Mouse (Mus musculus) forebrain, embryonic 12.5 days (tissue): ENCODE results near the gene Rcc2. TPM values are rescaled to one million over a fixed set of nuclear protein-coding genes. Genes with fewer than 3 reads are reported as not detected.

Source experiments
- ATAC-seq: fragments of 200-750 bp; cut with Nextera tagmentation; 2 replicates; pipeline ENCODE4 v1.8.0; 2017; ENCODE audit warnings: moderate TSS enrichment; ENCODE audit not compliant: low FRiP score
- H3K27ac ChIP-seq: fragments of 300-500 bp; sonication (generic); 2 replicates; pipeline ENCODE4 v1.5.1; 2016; ENCODE audit warnings: mild to moderate bottlenecking
- H3K27me3 ChIP-seq: fragments of 300-500 bp; sonication (generic); 2 replicates; pipeline ENCODE4 v1.6.1; 2016; ENCODE audit warnings: mild to moderate bottlenecking
- H3K36me3 ChIP-seq: fragments of 300-500 bp; sonication (generic); replicated peaks from 2 replicates; pipeline ENCODE4 v1.6.1; 2016; ENCODE audit warnings: mild to moderate bottlenecking
- H3K4me1 ChIP-seq: fragments of 300-500 bp; sonication (generic); 2 replicates; pipeline ENCODE4 v1.6.1; 2016
- H3K4me2 ChIP-seq: fragments of 300-500 bp; sonication (generic); 2 replicates; pipeline ENCODE4 v1.6.1; 2016; ENCODE audit warnings: mild to moderate bottlenecking, moderate library complexity
- H3K4me3 ChIP-seq: fragments of 300-500 bp; sonication (generic); replicated peaks from 2 replicates; pipeline ENCODE4 v1.5.1; 2016; ENCODE audit warnings: mild to moderate bottlenecking
- H3K9ac ChIP-seq: fragments of 300-500 bp; sonication (generic); 2 replicates; pipeline ENCODE4 v1.6.1; 2016; ENCODE audit warnings: mild to moderate bottlenecking
- H3K9me3 ChIP-seq: fragments of 300-500 bp; sonication (generic); 2 replicates; pipeline ENCODE4 v1.6.1; 2016
- WGBS: fragments of 180-500 bp; shearing (Covaris S2); methylation state at CpG from one replicate; pipeline ENCODE4 v1.1.7; 2016; 5-methylcytosine and 5-hydroxymethylcytosine counted together
- polyA plus RNA-seq: library from polyadenylated mRNA; unstranded; fragments of >200 nt; fragmentation: Nextera tagmentation; extraction: Ambion mirVana; gene quantifications from 2 replicates; pipeline ENCODE4 v1.2.1, GENCODE M21; 2016

Rcc2 gene
- polyA plus RNA-seq, 1 experiment from 2014 or later = 81.3 TPM

DNA sequence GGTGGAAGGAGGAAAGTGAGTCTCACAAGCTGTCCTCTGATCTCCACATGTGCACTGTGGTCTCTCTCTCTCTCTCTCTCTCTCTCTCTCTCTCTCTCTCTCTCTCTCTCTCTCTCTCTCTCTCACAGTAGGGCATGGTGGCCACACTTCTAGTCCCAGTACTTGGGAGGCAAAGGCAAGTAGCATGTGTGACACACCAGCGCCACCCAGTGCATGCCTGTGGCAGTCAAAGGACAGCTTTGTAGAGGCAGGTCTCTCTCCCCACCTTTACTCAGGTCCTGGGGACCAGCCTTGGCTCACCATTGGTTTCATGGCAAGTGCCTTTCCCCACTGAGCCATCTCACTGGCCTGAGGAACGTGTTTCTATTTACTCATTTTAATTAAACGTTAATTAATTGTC, 44.3 kb downstream of the Rcc2 start:
- Histone ChIP-seq H3K27ac (no peak overlapping the region), H3K4me2 (no peak overlapping the region), H3K4me1 (no peaks in the 10 kb centered on the region; the same call in 1 of the 2 replicates), H3K27me3 (peaks cover 5% of the 10 kb centered on the region; the same call in 1 of the 2 replicates), H3K36me3 (no peaks in the 10 kb centered on the region), H3K9ac (no peak overlapping the region), H3K9me3 (no peaks in the 10 kb centered on the region), H3K4me3 (no peak overlapping the region)
- ATAC-seq = no peak
- 31% methylated on average over 3 of the region's 3 CpGs for WGBS

DNA sequence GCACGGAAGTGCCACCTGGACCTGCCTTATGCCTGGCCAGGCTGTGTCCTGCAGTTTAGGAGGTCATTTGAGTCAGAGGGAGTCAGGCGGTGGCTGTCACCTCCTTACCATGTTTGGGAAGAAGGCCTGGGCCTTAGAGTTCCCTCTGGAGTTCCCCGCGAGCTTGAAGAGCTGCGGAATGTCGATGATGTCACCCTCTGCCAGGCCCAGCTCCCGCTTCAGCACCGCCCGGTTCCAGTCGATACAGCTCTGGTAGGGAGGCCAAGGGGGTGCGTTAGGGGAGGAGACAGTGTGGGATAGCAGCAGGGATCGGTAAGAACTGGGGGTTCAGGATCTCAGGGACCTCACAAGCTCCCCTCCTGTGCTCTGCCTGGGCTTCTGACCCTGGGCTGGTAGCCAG, 47.6 kb downstream of the Rcc2 start:
- Histone ChIP-seq H3K4me1 (peaks cover 8% of the 10 kb centered on the region), H3K36me3 (no peaks in the 10 kb centered on the region), H3K27ac (no peak overlapping the region), H3K27me3 (peaks cover 9% of the 10 kb centered on the region; the same call in 1 of the 2 replicates), H3K9ac (no peak overlapping the region), H3K4me3 (no peak overlapping the region), H3K9me3 (no peaks in the 10 kb centered on the region), H3K4me2 (no peak overlapping the region)
- WGBS = 44% methylated on average over 12 of the region's 12 CpGs
- no peak for ATAC-seq

DNA sequence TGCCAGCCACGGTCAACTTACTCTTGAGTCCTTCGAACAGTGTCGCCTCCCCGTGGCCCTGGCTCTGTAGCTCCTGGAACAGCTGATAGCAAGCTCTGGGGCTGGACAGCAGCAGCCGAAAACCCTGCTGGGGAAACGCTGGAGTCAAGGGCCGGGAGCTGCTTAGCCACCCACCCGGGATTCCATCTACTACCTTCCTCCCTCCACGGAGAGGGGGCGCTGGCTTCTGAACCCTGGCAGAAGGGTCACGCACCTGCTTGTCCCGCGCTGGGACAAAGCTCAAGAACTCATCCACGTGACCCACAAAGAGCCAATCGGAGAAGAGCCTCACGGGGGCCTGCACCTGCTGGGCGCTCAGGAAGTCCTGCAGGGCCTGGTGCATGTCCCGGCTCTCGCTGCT, 50.0 kb downstream of the Rcc2 start:
- ATAC-seq = no peak
- H3K4me3 ChIP-seq = peak overlapping the region; percentile 21; the same call in 1 of the 2 replicates
- 8% methylated on average over 19 of the region's 19 CpGs for WGBS
- H3K27me3 ChIP-seq = peaks cover 9% of the 10 kb centered on the region; the same call in 1 of the 2 replicates
- H3K9ac ChIP-seq = no peak overlapping the region; the same call in 1 of the 2 replicates
- H3K36me3 ChIP-seq = no peaks in the 10 kb centered on the region
- H3K4me2 ChIP-seq = peak overlapping the region; percentile 53
- H3K4me1 ChIP-seq = peaks cover 11% of the 10 kb centered on the region
- no peak overlapping the region for H3K27ac ChIP-seq
- H3K9me3 ChIP-seq = no peaks in the 10 kb centered on the region

DNA sequence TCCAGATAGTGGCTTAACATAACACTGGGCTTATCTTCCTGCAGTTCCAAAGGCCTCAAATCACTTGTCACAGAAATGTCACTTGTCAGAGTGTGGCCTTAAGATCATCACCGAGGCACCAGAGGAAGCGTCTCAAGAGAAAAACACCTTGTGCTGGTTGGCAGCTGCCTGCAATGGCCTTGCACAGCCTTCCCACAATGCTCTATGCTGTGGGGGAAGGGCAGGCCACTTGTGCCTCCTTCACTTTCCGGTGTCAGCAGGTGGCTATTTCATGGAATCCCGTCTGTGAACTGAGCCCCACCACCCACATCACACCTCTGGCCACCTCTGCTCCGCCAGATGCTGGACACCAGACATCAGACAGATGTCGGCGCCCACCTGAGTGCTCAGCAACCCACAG, 53.0 kb downstream of the Rcc2 start:
- no peak overlapping the region for H3K4me3 ChIP-seq
- no peaks in the 10 kb centered on the region for H3K9me3 ChIP-seq
- ATAC-seq = no peak
- H3K36me3 ChIP-seq = no peaks in the 10 kb centered on the region
- H3K27ac ChIP-seq = no peak overlapping the region
- no peak overlapping the region for H3K9ac ChIP-seq
- 70% methylated on average over 7 of the region's 7 CpGs for WGBS
- peaks cover 26% of the 10 kb centered on the region for H3K4me1 ChIP-seq
- peaks cover 9% of the 10 kb centered on the region; the same call in 1 of the 2 replicates for H3K27me3 ChIP-seq
- H3K4me2 ChIP-seq = no peak overlapping the region

DNA sequence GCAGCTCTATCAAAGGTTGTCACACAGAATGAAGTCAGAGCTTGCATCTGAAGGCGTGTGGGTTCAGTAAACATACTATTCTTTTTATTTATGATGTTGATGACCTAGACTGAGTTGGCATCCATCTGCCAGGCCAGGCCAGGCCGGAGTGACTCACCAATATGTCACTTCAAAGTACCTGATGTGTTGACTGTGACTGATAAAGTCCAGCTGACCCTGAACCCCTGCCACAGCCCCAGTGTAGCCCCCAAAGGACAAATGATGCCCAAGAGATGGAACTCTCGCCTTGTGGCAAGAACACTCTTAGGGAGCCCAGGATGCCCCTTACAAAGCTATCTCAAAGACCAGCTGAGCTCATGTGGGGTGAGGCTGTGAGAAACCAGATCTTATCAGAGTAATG, 55.5 kb downstream of the Rcc2 start:
- H3K9ac ChIP-seq = no peak overlapping the region
- peaks cover 23% of the 10 kb centered on the region for H3K4me1 ChIP-seq
- no peaks in the 10 kb centered on the region for H3K9me3 ChIP-seq
- H3K27me3 ChIP-seq = no peaks in the 10 kb centered on the region
- no peak for ATAC-seq
- H3K4me3 ChIP-seq = no peak overlapping the region
- H3K4me2 ChIP-seq = no peak overlapping the region
- H3K27ac ChIP-seq = no peak overlapping the region
- H3K36me3 ChIP-seq = no peaks in the 10 kb centered on the region
- whole genome bisulfite sequencing = 85% methylated on average over 3 of the region's 3 CpGs

DNA sequence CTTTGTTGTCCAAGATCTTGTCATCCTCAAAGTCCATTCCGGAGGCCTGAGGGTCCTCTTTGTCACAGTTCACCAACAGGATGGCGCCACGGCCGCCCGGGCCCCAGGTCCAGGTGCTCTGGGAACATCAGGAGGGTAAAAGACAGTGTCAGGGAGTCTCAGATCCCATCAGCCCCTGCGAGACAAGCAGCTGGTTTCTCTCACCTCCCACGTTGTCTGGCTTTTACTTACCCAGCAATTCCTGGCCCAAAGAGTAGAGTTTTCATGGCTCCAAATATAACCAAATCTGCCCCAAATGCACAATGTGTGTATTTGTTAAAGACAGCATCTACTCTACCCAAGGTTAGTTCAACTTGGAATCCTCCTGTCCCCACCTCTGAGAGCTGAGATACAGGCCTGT, 61.3 kb downstream of the Rcc2 start:
- no peaks in the 10 kb centered on the region for H3K36me3 ChIP-seq

DNA sequence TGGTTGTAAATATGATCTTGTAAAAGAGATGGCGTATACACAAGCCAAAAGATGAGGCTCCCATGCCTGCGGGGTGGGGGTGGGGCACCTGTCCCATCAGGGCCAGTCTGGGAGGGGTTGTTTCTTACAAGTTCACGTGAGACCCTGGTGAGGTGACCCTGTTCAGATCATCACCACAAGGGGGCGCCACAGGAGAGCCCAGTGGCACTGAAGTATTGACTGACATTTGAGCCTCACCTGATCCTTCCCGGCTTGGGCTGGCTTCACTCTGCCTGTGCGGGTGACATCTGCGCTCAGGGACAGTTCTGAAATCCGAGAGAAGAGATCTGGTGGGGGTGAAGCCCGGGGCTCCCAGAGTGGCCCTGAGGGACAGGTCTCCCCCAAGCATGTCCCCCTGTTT, 62.8 kb downstream of the Rcc2 start:
- peaks cover 7% of the 10 kb centered on the region for H3K4me1 ChIP-seq
- H3K27ac ChIP-seq = no peak overlapping the region
- no peak overlapping the region for H3K4me3 ChIP-seq
- ATAC-seq = no peak
- no peak overlapping the region for H3K4me2 ChIP-seq
- H3K9me3 ChIP-seq = no peaks in the 10 kb centered on the region
- H3K36me3 ChIP-seq = no peaks in the 10 kb centered on the region
- H3K9ac ChIP-seq = no peak overlapping the region
- H3K27me3 ChIP-seq = 0 out of 2 replicates have a peak, but pooled peaks cover 2% of the 10 kb centered on the region
- 19% methylated on average over 9 of the region's 9 CpGs for WGBS

More for the DNA sequence above, 61.3 kb downstream of the Rcc2 start:
- Histone ChIP-seq H3K27me3 (no peaks in the 10 kb centered on the region), H3K4me2 (no peak overlapping the region), H3K4me1 (peaks cover 20% of the 10 kb centered on the region), H3K27ac (no peak overlapping the region), H3K9me3 (no peaks in the 10 kb centered on the region), H3K4me3 (no peak overlapping the region), H3K9ac (no peak overlapping the region)
- ATAC-seq = no peak
- 89% methylated on average over 7 of the region's 7 CpGs for WGBS

DNA sequence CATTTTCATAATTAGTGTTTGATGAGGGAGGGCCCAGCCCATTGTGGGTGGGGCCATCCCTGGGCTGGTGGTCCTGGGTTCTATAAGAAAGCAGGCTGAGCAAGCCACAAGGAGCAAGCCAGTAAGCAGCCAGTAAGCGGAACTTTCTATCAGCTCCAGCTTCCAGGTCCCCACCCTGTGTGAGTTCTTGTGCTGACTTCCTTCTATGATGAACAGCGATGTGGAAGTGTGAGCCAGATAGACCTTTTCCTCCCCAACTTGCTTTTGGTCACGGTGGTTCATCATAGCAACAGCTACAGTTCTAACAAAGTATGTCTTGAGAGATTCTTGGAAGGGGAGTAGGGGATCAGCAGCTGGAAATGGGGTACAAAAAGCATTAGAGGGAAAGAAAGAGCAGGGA, 65.6 kb downstream of the Rcc2 start:
- no peak for ATAC-seq
- no peaks in the 10 kb centered on the region for H3K36me3 ChIP-seq
- H3K4me3 ChIP-seq = no peak overlapping the region
- H3K9me3 ChIP-seq = no peaks in the 10 kb centered on the region
- H3K4me1 ChIP-seq = peaks cover 4% of the 10 kb centered on the region
- 86% methylated on average over 3 of the region's 3 CpGs for WGBS
- 0 out of 2 replicates have a peak, but pooled peaks cover 2% of the 10 kb centered on the region for H3K27me3 ChIP-seq
- no peak overlapping the region for H3K9ac ChIP-seq
- no peak overlapping the region for H3K4me2 ChIP-seq
- H3K27ac ChIP-seq = no peak overlapping the region

DNA sequence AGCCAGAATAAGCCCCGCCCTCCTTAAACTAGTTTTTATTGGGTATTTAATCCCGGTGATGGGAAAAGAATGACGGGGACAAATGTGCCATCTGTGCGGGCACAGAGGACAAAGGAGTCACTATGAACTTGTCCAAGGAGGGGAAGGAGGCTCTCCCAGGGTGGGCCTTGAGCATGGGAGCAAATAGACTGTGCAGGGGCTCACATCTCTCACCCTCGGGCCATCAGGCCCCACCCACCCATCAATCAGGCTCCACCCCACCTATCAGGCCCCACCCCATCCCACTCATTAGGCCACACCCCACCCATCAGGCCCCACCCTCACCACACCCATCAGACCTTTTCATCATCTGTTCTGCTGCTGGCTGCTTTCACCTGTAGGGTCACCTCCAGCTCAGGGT, 68.6 kb downstream of the Rcc2 start:
- WGBS = 91% methylated on average over 5 of the region's 5 CpGs
- Histone ChIP-seq H3K4me1 (peaks cover 4% of the 10 kb centered on the region), H3K27ac (no peak overlapping the region), H3K9me3 (no peaks in the 10 kb centered on the region), H3K4me2 (no peak overlapping the region), H3K9ac (no peak overlapping the region), H3K4me3 (no peak overlapping the region), H3K36me3 (no peaks in the 10 kb centered on the region), H3K27me3 (peaks cover 5% of the 10 kb centered on the region; the same call in 1 of the 2 replicates)
- no peak for ATAC-seq

DNA sequence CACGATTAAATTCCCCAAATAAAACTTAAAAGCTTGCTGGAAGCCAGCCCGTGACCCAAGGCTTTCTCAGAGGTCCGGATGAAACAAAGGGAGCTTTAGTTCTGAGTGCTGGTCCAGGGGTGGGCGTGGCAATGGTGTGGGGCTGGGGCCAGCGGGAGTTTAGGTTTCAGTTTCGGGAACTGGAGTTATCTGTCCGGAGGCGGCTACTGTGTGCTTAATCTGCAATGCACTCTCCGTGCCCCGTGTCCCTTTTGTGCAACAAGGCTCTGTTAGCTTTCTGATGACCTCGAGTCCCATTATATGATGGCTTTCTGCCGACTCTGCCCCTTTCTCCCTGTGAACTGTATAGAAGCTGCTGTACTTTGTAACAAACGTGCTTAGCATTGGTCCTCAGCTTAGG, 70.1 kb downstream of the Rcc2 start:
- H3K36me3 ChIP-seq = no peaks in the 10 kb centered on the region
- H3K4me1 ChIP-seq = peaks cover 4% of the 10 kb centered on the region
- no peak overlapping the region for H3K27ac ChIP-seq
- H3K9me3 ChIP-seq = no peaks in the 10 kb centered on the region
- peak overlapping the region; percentile 12; the same call in 1 of the 2 replicates for H3K4me3 ChIP-seq
- H3K9ac ChIP-seq = no peak overlapping the region
- ATAC-seq = no peak
- 9% methylated on average over 13 of the region's 13 CpGs for WGBS
- H3K27me3 ChIP-seq = peaks cover 5% of the 10 kb centered on the region; the same call in 1 of the 2 replicates
- peak overlapping the region; percentile 35 for H3K4me2 ChIP-seq

DNA sequence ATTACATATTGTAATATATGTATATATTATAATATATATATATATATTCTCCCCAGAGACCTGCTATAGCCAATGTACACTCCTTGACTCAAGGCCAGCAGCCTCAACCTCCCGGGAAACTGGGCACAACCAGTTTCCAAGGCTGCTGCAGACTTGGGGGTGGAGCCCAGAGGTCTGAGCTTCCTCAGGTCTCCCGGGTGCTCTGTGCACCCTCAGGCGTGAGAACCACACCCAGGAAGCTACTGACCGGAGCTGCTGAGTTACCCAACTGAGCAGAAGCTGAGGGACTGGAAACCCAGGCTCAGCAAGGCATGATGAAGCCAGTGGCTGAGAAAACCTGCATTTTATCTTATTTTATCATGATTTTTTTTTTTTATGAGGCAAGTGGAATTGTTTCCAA, 70.8 kb downstream of the Rcc2 start:
- peaks cover 5% of the 10 kb centered on the region; the same call in 1 of the 2 replicates for H3K27me3 ChIP-seq
- 59% methylated on average over 4 of the region's 4 CpGs for WGBS
- peaks cover 4% of the 10 kb centered on the region for H3K4me1 ChIP-seq
- no peaks in the 10 kb centered on the region for H3K36me3 ChIP-seq
- H3K4me3 ChIP-seq = no peak overlapping the region
- no peaks in the 10 kb centered on the region for H3K9me3 ChIP-seq
- no peak overlapping the region for H3K9ac ChIP-seq
- ATAC-seq = no peak
- no peak overlapping the region for H3K4me2 ChIP-seq
- H3K27ac ChIP-seq = no peak overlapping the region
